9 mouse cellular contexts compared by ENCODE assay signal in genomic region chr19:43905985-43906384, GRCm38 (mm10). TPM values are rescaled to one million over a fixed set of nuclear protein-coding genes. Genes with fewer than 3 reads are reported as not detected.
DNase-seq lines count a peak whose midpoint lies in the region; ATAC-seq lines count a peak whose summit lies in the region.
"Had no signal": no experiment of that assay in that cellular context is flagged by ENCODE, and none has a peak within 500 bp of the region (broad histone marks: within the 10 kb centered on the region; RNA-seq: fewer than 3 reads in every experiment).

No protein-coding gene starts in this region.

- no peak overlapping the region for H3K27ac ChIP-seq in forebrain, embryonic 12.5 days

- no peaks in the 10 kb centered on the region for H3K9me3 ChIP-seq in forebrain, embryonic 12.5 days
- H3K9me3 ChIP-seq: megakaryocyte, embryonic 14.5 days had no signal

- H3K27me3 ChIP-seq in forebrain, embryonic 12.5 days, result no peaks in the 10 kb centered on the region
- H3K27me3 ChIP-seq: megakaryocyte, embryonic 14.5 days had no signal

- H3K4me1 ChIP-seq in forebrain, embryonic 12.5 days, result no peaks in the 10 kb centered on the region
- H3K4me1 ChIP-seq: megakaryocyte, embryonic 14.5 days had no signal

- no peak overlapping the region for H3K4me3 ChIP-seq in forebrain, embryonic 12.5 days (replicated peaks)
- H3K4me3 ChIP-seq: megakaryocyte, embryonic 14.5 days had no signal

- no peak overlapping the region for H3K9ac ChIP-seq in forebrain, embryonic 12.5 days

- WGBS in forebrain, embryonic 12.5 days, result 47% methylated on average over 5 of the region's 5 CpGs

- no peak overlapping the region for H3K4me2 ChIP-seq in forebrain, embryonic 12.5 days

- H3K36me3 ChIP-seq in forebrain, embryonic 12.5 days (replicated peaks), result no peaks in the 10 kb centered on the region; the same call in 1 of the 2 replicates

- intact Hi-C loops in left cerebral cortex, postnatal 4 days (cut with DNase I), result no loop called here

- ATAC-seq in forebrain, embryonic 12.5 days (ENCODE audit: low FRiP score), result no peak

- peak; percentile 31 to 37 for DNase-seq in cerebellum, adult 18-20 months
- DNase-seq in cerebellum, adult 11 months, result no peak
- DNase-seq in left cerebral cortex, postnatal 4 days, result peak; percentile 51
- DNase-seq in left cerebral cortex, adult 18-20 months (ENCODE audit: low spot score in 2 of 2), result no peak
- peak; percentile 45 to 70 for DNase-seq in adrenal gland, postnatal 36 days
- DNase-seq in kidney, postnatal 36 days, result peak; percentile 58 to 79
- peak; percentile 26 for DNase-seq in thymus, postnatal 25 days

RNA-seq across cellular contexts. Expression of gene Dnmbp, which starts 34.0 kb away (rescaled TPM):
- 10 to 100 TPM; 11.3 to 11.4 TPM for total RNA-seq in left cerebral cortex, postnatal 4 days (2021)
- 10 to 100 TPM; 14.3 TPM for total RNA-seq in left cerebral cortex, adult 18-20 months (2021)
- total RNA-seq in adrenal gland, postnatal 36 days (2021), result 10 to 100 TPM; 12.6 to 13.3 TPM
- 16.9 and 19.1 TPM in 2 replicates for polyA plus RNA-seq in forebrain, embryonic 12.5 days (2016; fragmentation: Nextera tagmentation; extraction: Ambion mirVana)

Comparison
In these comparisons a context has a peak if more than half of its experiments do, and no peak if none do; other contexts are left out.
1. DNase-seq: peak in cerebellum, adult 18-20 months (2 of 2), left cerebral cortex, postnatal 4 days (single experiment), adrenal gland, postnatal 36 days (2 of 2), kidney, postnatal 36 days (2 of 2) and thymus, postnatal 25 days (single experiment); none in cerebellum, adult 11 months (single experiment) and left cerebral cortex, adult 18-20 months (0 of 2).